Mouse (Mus musculus): ENCODE measurements around the gene E030018B13Rik. TPM values are rescaled to one million over a fixed set of nuclear protein-coding genes. Genes with fewer than 3 reads are reported as not detected.

Gene E030018B13Rik
- polyA plus RNA-seq, 1 experiment, result not detected

DNA sequence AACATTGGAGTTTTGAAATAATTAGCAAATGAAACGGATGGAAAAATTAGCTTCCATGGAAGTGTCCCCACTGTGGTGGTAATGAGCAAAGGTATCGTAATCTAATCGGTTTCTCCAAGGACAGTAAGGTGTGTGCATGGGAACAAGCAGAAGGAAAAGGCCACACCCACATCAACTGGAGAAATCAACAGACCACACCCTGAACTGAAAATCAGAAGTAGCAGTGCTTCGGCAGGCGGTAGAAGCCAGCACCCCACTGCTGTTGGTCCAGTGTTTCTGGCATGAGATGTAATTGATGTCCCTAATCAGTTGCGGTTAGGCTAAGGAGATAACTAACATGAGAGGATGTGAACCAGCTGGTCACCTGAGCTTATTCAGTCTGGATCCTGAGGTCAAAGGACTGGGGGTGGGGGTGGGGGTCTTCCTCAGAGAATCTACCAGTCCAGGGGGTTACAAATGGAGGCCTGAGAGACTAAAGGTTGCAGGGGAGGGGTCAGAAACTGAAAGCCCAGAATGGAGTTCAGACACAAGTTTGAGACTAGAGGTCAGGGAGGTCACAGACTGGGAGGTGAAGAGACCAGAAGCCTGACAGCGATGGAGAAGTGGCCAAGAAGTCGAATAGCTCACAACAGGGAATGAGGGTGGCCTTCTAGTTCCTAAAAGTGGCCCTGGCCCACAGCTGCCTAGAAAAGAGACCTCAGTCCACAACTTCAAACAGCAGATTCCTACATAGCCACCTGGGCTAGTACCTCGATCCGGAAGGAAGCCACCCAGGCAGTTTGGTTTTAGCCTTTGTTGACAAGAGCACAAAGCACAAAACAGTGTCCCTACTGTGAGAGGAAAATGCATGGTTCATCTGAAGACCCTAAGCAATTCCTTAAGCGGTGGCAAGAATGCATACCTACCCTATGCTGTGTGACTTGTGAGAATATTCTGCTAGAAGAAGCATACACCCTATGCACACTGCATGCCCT lies 31.1 kb downstream of the E030018B13Rik start:
- TF ChIP-seq EP300 (IDR thresholded peaks at IDR 0.05; ENCODE audit: insufficient read depth, low read depth, low read length), result peak; percentile 87; the same call in 1 of the 2 replicates
- no peak for TF ChIP-seq POLR2A (IDR thresholded peaks at IDR 0.05; ENCODE audit: insufficient read depth, low read length)
- Histone ChIP-seq H3K9ac (ENCODE audit: low read depth, poor library complexity, severe bottlenecking) (no peak overlapping the region), H3K27me3 (ENCODE audit: control insufficient read depth, insufficient read depth, low read length, poor library complexity, severe bottlenecking) (no peaks in the 10 kb centered on the region), H3K4me1 (ENCODE audit: control insufficient read depth, insufficient read depth, low read length) (peaks cover 21% of the 10 kb centered on the region), H3K9me3 (replicated peaks; ENCODE audit: control insufficient read depth, insufficient read depth, low read length, poor library complexity, severe bottlenecking) (no peaks in the 10 kb centered on the region), H3K27ac (ENCODE audit: insufficient read depth, low read length) (peak overlapping the region; percentile 96), H3K4me3 (ENCODE audit: low read depth, low read length) (no peak overlapping the region), H3K36me3 (ENCODE audit: control insufficient read depth, insufficient read depth, low read length, poor library complexity, severe bottlenecking) (no peaks in the 10 kb centered on the region)

DNA sequence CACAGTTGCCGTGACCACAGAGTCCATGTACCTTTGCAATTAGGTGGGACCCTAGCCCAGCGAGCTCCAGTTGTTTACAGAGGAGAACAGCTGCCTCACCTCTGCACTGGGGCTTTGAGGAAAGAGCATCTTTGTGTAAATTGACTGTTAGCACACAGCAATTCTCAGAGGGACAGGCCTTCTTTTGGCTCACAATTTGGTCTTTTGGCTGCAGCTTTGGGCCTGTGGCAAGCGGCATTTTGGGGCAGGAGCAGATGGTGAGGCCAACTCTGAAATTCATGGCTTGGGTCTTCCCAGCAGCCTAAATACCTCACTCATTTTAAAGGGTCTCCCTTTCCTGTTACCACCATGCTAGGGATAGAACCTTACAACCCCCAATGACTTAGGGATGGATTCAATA lies 32.5 kb downstream of the E030018B13Rik start:
- Histone ChIP-seq H3K9ac (ENCODE audit: low read depth, poor library complexity, severe bottlenecking) (no peak overlapping the region), H3K4me3 (ENCODE audit: low read depth, low read length) (no peak overlapping the region), H3K27me3 (ENCODE audit: control insufficient read depth, insufficient read depth, low read length, poor library complexity, severe bottlenecking) (no peaks in the 10 kb centered on the region), H3K9me3 (replicated peaks; ENCODE audit: control insufficient read depth, insufficient read depth, low read length, poor library complexity, severe bottlenecking) (no peaks in the 10 kb centered on the region), H3K4me1 (ENCODE audit: control insufficient read depth, insufficient read depth, low read length) (peaks cover 27% of the 10 kb centered on the region), H3K27ac (ENCODE audit: insufficient read depth, low read length) (peak overlapping the region; percentile 96), H3K36me3 (ENCODE audit: control insufficient read depth, insufficient read depth, low read length, poor library complexity, severe bottlenecking) (no peaks in the 10 kb centered on the region)
- TF ChIP-seq CTCF (IDR thresholded peaks at IDR 0.05; ENCODE audit: low read depth, low read length) (no peak), EP300 (IDR thresholded peaks at IDR 0.05; ENCODE audit: insufficient read depth, low read depth, low read length) (0 out of 2 replicates have a peak, but pooled peaks have one; percentile 7)

DNA sequence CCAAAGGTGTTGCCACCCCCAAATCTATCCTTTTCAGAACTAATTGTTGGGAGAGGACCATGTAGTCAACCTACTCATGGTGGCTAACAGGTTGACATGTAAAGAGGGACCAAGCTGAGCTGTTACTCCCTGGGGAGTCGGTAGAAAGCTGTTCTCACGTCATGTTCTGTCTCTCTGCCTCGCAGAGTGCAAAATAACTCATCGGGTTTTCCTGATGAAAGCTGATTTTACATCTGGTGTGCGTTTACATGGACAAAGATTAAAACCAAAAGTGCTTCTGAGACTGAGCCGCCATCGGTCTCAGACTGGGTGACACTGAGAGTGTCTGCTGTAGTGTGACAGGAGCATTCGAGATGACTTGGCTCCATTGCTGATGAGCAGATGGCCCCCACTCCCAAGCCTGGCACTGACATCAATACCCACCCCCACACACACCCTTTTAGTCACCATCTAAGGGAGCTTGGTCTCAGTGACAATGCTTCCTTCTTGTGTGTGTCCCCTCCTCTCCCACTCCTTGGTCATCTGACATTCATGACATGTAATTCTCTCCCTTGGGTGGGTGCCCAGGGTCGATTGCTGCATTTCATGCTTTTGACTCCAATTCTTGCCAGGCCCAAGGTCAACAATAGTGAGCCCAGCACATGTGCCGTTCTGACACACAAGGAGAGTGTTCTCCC lies 34.4 kb downstream of the E030018B13Rik start:
- no peak for TF ChIP-seq CTCF (IDR thresholded peaks at IDR 0.05; ENCODE audit: low read depth, low read length)
- TF ChIP-seq EP300 (IDR thresholded peaks at IDR 0.05; ENCODE audit: insufficient read depth, low read depth, low read length), result no peak
- no peak for TF ChIP-seq POLR2A (IDR thresholded peaks at IDR 0.05; ENCODE audit: insufficient read depth, low read length)
- Histone ChIP-seq H3K9ac (ENCODE audit: low read depth, poor library complexity, severe bottlenecking) (no peak overlapping the region), H3K27me3 (ENCODE audit: control insufficient read depth, insufficient read depth, low read length, poor library complexity, severe bottlenecking) (no peaks in the 10 kb centered on the region), H3K9me3 (replicated peaks; ENCODE audit: control insufficient read depth, insufficient read depth, low read length, poor library complexity, severe bottlenecking) (no peaks in the 10 kb centered on the region), H3K36me3 (ENCODE audit: control insufficient read depth, insufficient read depth, low read length, poor library complexity, severe bottlenecking) (no peaks in the 10 kb centered on the region), H3K4me1 (ENCODE audit: control insufficient read depth, insufficient read depth, low read length) (peaks cover 31% of the 10 kb centered on the region), H3K27ac (ENCODE audit: insufficient read depth, low read length) (no peak overlapping the region), H3K4me3 (ENCODE audit: low read depth, low read length) (no peak overlapping the region)

- Histone ChIP-seq H3K27ac (ENCODE audit: insufficient read depth, low read length) (no peak overlapping the region), H3K27me3 (ENCODE audit: control insufficient read depth, insufficient read depth, low read length, poor library complexity, severe bottlenecking) (no peaks in the 10 kb centered on the region), H3K4me1 (ENCODE audit: control insufficient read depth, insufficient read depth, low read length) (peaks cover 30% of the 10 kb centered on the region), H3K9me3 (replicated peaks; ENCODE audit: control insufficient read depth, insufficient read depth, low read length, poor library complexity, severe bottlenecking) (no peaks in the 10 kb centered on the region), H3K4me3 (ENCODE audit: low read depth, low read length) (no peak overlapping the region), H3K36me3 (ENCODE audit: control insufficient read depth, insufficient read depth, low read length, poor library complexity, severe bottlenecking) (no peaks in the 10 kb centered on the region), H3K9ac (ENCODE audit: low read depth, poor library complexity, severe bottlenecking) (no peak overlapping the region)
- TF ChIP-seq CTCF (IDR thresholded peaks at IDR 0.05; ENCODE audit: low read depth, low read length), result no peak
Measured at GRCm38 (mm10) chr7:63952077-63952898, 35.6 kb downstream of the E030018B13Rik start.

DNA sequence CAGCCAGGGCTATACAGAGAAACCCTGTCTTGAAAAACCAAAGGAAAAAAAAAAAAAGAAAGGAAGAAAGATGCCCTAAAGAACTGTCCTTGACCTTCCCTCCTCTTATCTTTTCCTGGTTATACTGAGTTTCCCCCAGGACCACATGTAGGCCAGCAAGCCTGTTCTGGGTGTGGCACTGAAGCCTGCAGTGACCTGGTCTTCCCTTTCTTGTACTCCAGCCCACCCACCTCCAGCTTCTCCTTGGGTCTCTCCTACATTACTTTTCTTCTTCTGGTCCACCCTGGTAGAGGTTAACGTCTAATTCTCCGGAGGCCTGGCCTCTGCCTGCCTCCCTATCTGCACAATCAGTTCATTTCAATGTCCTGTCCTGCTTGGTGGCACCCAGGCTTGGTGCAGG lies 38.8 kb downstream of the E030018B13Rik start:
- Histone ChIP-seq H3K27me3 (ENCODE audit: control insufficient read depth, insufficient read depth, low read length, poor library complexity, severe bottlenecking) (no peaks in the 10 kb centered on the region), H3K27ac (ENCODE audit: insufficient read depth, low read length) (peak overlapping the region; percentile 95), H3K9ac (ENCODE audit: low read depth, poor library complexity, severe bottlenecking) (no peak overlapping the region), H3K4me3 (ENCODE audit: low read depth, low read length) (no peak overlapping the region), H3K4me1 (ENCODE audit: control insufficient read depth, insufficient read depth, low read length) (peaks cover 27% of the 10 kb centered on the region), H3K9me3 (replicated peaks; ENCODE audit: control insufficient read depth, insufficient read depth, low read length, poor library complexity, severe bottlenecking) (no peaks in the 10 kb centered on the region), H3K36me3 (ENCODE audit: control insufficient read depth, insufficient read depth, low read length, poor library complexity, severe bottlenecking) (no peaks in the 10 kb centered on the region)
- TF ChIP-seq EP300 (IDR thresholded peaks at IDR 0.05; ENCODE audit: insufficient read depth, low read depth, low read length), result 0 out of 2 replicates have a peak, but pooled peaks have one; percentile 67
- TF ChIP-seq POLR2A (IDR thresholded peaks at IDR 0.05; ENCODE audit: insufficient read depth, low read length), result no peak
- TF ChIP-seq CTCF (IDR thresholded peaks at IDR 0.05; ENCODE audit: low read depth, low read length), result no peak

Data from ES-Bruce4 (cell line).